Mouse (Mus musculus) limb, embryonic 10.5 days (tissue): ENCODE measurements around the gene Prom2. TPM values are rescaled to one million over a fixed set of nuclear protein-coding genes. Genes with fewer than 3 reads are reported as not detected.

Experiments used
- polyA plus RNA-seq: library from polyadenylated mRNA; unstranded; fragments of >200 nt; fragmentation: Nextera tagmentation; extraction: Ambion mirVana; gene quantifications from 2 replicates; pipeline ENCODE4 v1.2.1, GENCODE M21; 2016

The Prom2 gene
- polyA plus RNA-seq, 1 experiment from 2014 or later, result 2.6 TPM

Other genes starting within 250 kb of the Prom2 start
- gene Dusp2, start 205.3 kb downstream of the Prom2 start, polyA plus RNA-seq, result 6.4 and 7.6 TPM in 2 replicates
- 0.08 and 0.09 TPM in 2 replicates for gene Astl, start 202.8 kb downstream of the Prom2 start, polyA plus RNA-seq
- gene Adra2b, start 178.3 kb downstream of the Prom2 start, polyA plus RNA-seq, result 1.7 and 1.9 TPM in 2 replicates
- gene Gpat2, start 116.3 kb downstream of the Prom2 start, polyA plus RNA-seq, result 0.10 TPM in 2 replicates
- 15.6 and 21.1 TPM in 2 replicates for gene Fahd2a, start 96.9 kb downstream of the Prom2 start, polyA plus RNA-seq
- 2.1 and 2.2 TPM in 2 replicates for gene Kcnip3, start 19.4 kb downstream of the Prom2 start, polyA plus RNA-seq
- 5.9 and 6.9 TPM in 2 replicates for gene Zfp661, start 45.6 kb upstream of the Prom2 start, polyA plus RNA-seq
- 171 and 176 TPM in 2 replicates for gene Mrps5, start 45.8 kb upstream of the Prom2 start, polyA plus RNA-seq
- 0.10 and 0.43 TPM in 2 replicates for gene Mal, start 115.2 kb upstream of the Prom2 start, polyA plus RNA-seq
- gene Mall, start 188.5 kb upstream of the Prom2 start, polyA plus RNA-seq, result 1.3 and 1.8 TPM in 2 replicates
- 36.4 and 43.6 TPM in 2 replicates for gene Nphp1, start 247.4 kb upstream of the Prom2 start, polyA plus RNA-seq